8 mouse cellular contexts compared by ENCODE assay signal in genomic region chr12:86816702-86817610, GRCm38 (mm10).
DNase-seq lines count a peak whose midpoint lies in the region; ATAC-seq and TF ChIP-seq lines count a peak whose summit lies in the region.

No protein-coding gene starts in this region.

- H3K27ac ChIP-seq in ES-Bruce4 (ENCODE audit: insufficient read depth, low read length), result peak overlapping the region; percentile 90
- peak overlapping the region; percentile 95 for H3K27ac ChIP-seq in forebrain, embryonic 15.5 days (replicated peaks)
- H3K27ac ChIP-seq in hindbrain, embryonic 12.5 days, result peak overlapping the region; percentile 95
- 0 out of 2 replicates have a peak overlapping the region, but pooled peaks have one; percentile 19 for H3K27ac ChIP-seq in liver, postnatal 0 days (ENCODE audit: low read depth)

- no peak for TF ChIP-seq CTCF in ES-Bruce4 (IDR thresholded peaks at IDR 0.05; ENCODE audit: low read depth, low read length)
- TF ChIP-seq CTCF in liver, postnatal 0 days (IDR thresholded peaks at IDR 0.05; ENCODE audit: low read depth), result no peak

- no peaks in the 10 kb centered on the region for H3K9me3 ChIP-seq in ES-Bruce4 (replicated peaks; ENCODE audit: control insufficient read depth, insufficient read depth, low read length, poor library complexity, severe bottlenecking)
- no peaks in the 10 kb centered on the region for H3K9me3 ChIP-seq in forebrain, embryonic 15.5 days
- H3K9me3 ChIP-seq in hindbrain, embryonic 12.5 days (replicated peaks), result no peaks in the 10 kb centered on the region
- H3K9me3 ChIP-seq in liver, postnatal 0 days (ENCODE audit: low read length), result no peaks in the 10 kb centered on the region

- no peak overlapping the region for H3K4me3 ChIP-seq in ES-Bruce4 (ENCODE audit: low read depth, low read length)
- H3K4me3 ChIP-seq in forebrain, embryonic 15.5 days, result no peak overlapping the region
- no peak overlapping the region for H3K4me3 ChIP-seq in hindbrain, embryonic 12.5 days
- no peak overlapping the region for H3K4me3 ChIP-seq in liver, postnatal 0 days (ENCODE audit: low read depth, low read length)

- 23% methylated on average over 11 of the region's 11 CpGs for WGBS in forebrain, embryonic 15.5 days
- WGBS in hindbrain, embryonic 12.5 days, result 19% methylated on average over 11 of the region's 11 CpGs
- WGBS in liver, postnatal 0 days (ENCODE audit: insufficient replicate concordance), result 57% methylated on average over 11 of the region's 11 CpGs

- peak overlapping the region; percentile 25; the same call in 1 of the 2 replicates for H3K9ac ChIP-seq in ES-Bruce4 (ENCODE audit: low read depth, poor library complexity, severe bottlenecking)
- H3K9ac ChIP-seq in forebrain, embryonic 15.5 days (replicated peaks), result peak overlapping the region; percentile 9; the same call in 1 of the 2 replicates
- H3K9ac ChIP-seq in hindbrain, embryonic 12.5 days, result 0 out of 2 replicates have a peak overlapping the region, but pooled peaks have one; percentile 39
- no peak overlapping the region; the same call in 1 of the 2 replicates for H3K9ac ChIP-seq in liver, postnatal 0 days (replicated peaks)

- no peak overlapping the region for H3K4me2 ChIP-seq in forebrain, embryonic 15.5 days (replicated peaks)
- peak overlapping the region; percentile 8; the same call in 1 of the 2 replicates for H3K4me2 ChIP-seq in hindbrain, embryonic 12.5 days (replicated peaks)
- no peak overlapping the region for H3K4me2 ChIP-seq in liver, postnatal 0 days (ENCODE audit: low read depth, low read length)

- H3K36me3 ChIP-seq in ES-Bruce4 (ENCODE audit: control insufficient read depth, insufficient read depth, low read length, poor library complexity, severe bottlenecking), result no peaks in the 10 kb centered on the region
- no peaks in the 10 kb centered on the region for H3K36me3 ChIP-seq in forebrain, embryonic 15.5 days
- no peaks in the 10 kb centered on the region for H3K36me3 ChIP-seq in hindbrain, embryonic 12.5 days
- no peaks in the 10 kb centered on the region for H3K36me3 ChIP-seq in liver, postnatal 0 days (replicated peaks; ENCODE audit: insufficient read depth, low read length)

- H3K27me3 ChIP-seq in ES-Bruce4 (ENCODE audit: control insufficient read depth, insufficient read depth, low read length, poor library complexity, severe bottlenecking), result no peaks in the 10 kb centered on the region
- H3K27me3 ChIP-seq in forebrain, embryonic 15.5 days, result no peaks in the 10 kb centered on the region
- no peaks in the 10 kb centered on the region for H3K27me3 ChIP-seq in hindbrain, embryonic 12.5 days
- no peaks in the 10 kb centered on the region for H3K27me3 ChIP-seq in liver, postnatal 0 days (ENCODE audit: insufficient read depth, low read length)

- peak; percentile 43 to 73 for DNase-seq in adrenal gland, postnatal 4 days (ENCODE audit: low spot score in 2 of 2)
- DNase-seq in liver, postnatal 0 days, result peak; percentile 60
- peak; percentile 67 for DNase-seq in testis, postnatal 10 days (ENCODE audit: low spot score)
- no peak for DNase-seq in left cerebral cortex, adult 11 months (ENCODE audit: low spot score)
- DNase-seq in left cerebral cortex, adult 9 months (ENCODE audit: low spot score in 2 of 2), result no peak

- TF ChIP-seq EP300 in ES-Bruce4 (IDR thresholded peaks at IDR 0.05; ENCODE audit: insufficient read depth, low read depth, low read length), result peak; percentile 84
- TF ChIP-seq EP300 in liver, postnatal 0 days (IDR thresholded peaks at IDR 0.05; ENCODE audit: low read depth), result no peak

- H3K4me1 ChIP-seq in ES-Bruce4 (ENCODE audit: control insufficient read depth, insufficient read depth, low read length), result peaks cover 21% of the 10 kb centered on the region
- peaks cover 65% of the 10 kb centered on the region for H3K4me1 ChIP-seq in forebrain, embryonic 15.5 days
- H3K4me1 ChIP-seq in hindbrain, embryonic 12.5 days, result peaks cover 57% of the 10 kb centered on the region
- peaks cover 41% of the 10 kb centered on the region for H3K4me1 ChIP-seq in liver, postnatal 0 days (ENCODE audit: insufficient read depth)

- TF ChIP-seq POLR2A in ES-Bruce4 (IDR thresholded peaks at IDR 0.05; ENCODE audit: insufficient read depth, low read length), result no peak

- no peak; the same call in 1 of the 2 replicates for ATAC-seq in forebrain, embryonic 15.5 days (replicated peaks)
- ATAC-seq in hindbrain, embryonic 12.5 days (ENCODE audit: low FRiP score), result peak; percentile 26; the same call in 1 of the 2 replicates
- ATAC-seq in liver, postnatal 0 days, result peak; percentile 28

Comparison
In these comparisons a context has a peak if more than half of its experiments do, and no peak if none do; other contexts are left out.
1. H3K27ac ChIP-seq: peak in every context shown above with its lines; median percentile 95 in forebrain, embryonic 15.5 days; 95 in hindbrain, embryonic 12.5 days; 90 in ES-Bruce4; 19 in liver, postnatal 0 days.
2. DNase-seq: peak in adrenal gland, postnatal 4 days (2 of 2), liver, postnatal 0 days (single experiment) and testis, postnatal 10 days (single experiment); none in left cerebral cortex, adult 11 months (single experiment) and left cerebral cortex, adult 9 months (0 of 2).